In the genomic region with DNA sequence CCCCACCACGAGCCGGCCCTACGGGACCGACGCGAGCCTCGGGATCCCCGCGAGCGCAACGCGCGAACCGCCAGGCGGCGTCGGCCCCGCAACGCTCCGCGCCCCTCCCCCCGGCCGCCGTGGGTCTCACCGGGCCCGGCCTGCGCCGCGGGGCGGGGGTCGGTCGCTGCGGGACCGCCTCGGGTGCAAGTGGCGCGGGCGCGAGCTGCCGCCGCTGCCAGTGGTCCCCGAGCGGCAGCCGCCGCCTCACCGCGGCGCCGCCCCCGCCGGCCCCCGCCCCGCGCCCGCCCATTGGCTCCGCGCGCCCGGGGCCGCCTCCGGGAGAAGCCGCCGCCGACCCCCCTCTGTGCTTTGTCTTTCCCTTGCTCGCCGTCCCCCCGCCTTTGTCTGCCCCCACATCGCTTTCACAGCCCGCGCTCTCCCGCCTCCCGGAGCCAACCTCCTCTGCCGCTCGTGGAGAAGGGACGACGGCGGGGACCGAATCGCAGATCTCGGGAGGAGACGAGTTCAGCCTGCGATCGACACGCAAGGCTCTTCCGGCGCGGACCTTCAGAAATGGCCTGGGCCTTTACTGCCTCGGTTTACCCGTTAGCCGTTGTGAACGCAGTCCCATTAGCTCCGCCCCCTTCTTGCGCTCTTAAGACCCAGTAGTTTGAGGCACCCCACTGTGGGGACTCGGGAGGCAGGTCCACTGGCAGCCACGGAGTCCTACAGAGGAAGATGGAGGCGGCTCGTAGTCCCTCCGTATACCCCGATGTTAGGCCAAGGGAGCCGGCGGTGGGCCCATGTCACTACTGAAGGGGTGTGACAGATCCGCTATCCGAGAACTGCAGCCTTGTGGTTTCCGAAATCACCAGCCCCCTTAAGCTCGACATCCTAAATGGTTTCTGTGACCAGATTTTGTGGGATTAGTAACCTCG, we compare ENCODE assay signal across 8 mouse cellular contexts. TPM values are rescaled to one million over a fixed set of nuclear protein-coding genes. Genes with fewer than 3 reads are reported as not detected.
DNase-seq lines count a peak whose midpoint lies in the region; ATAC-seq lines count a peak whose summit lies in the region.

No protein-coding gene starts in this region.

- peak overlapping the region; percentile 96 for H3K9ac ChIP-seq in embryonic facial prominence, embryonic 11.5 days (replicated peaks; ENCODE audit: low read length)
- H3K9ac ChIP-seq in limb, embryonic 15.5 days, result peak overlapping the region; percentile 90
- H3K9ac ChIP-seq in midbrain, embryonic 16.5 days (ENCODE audit: low read depth, low read length), result peak overlapping the region; percentile 96

- no peaks in the 10 kb centered on the region for H3K9me3 ChIP-seq in embryonic facial prominence, embryonic 11.5 days (replicated peaks; ENCODE audit: control insufficient read depth, low read length)
- no peaks in the 10 kb centered on the region for H3K9me3 ChIP-seq in heart, embryonic 10.5 days
- H3K9me3 ChIP-seq in limb, embryonic 15.5 days, result no peaks in the 10 kb centered on the region
- H3K9me3 ChIP-seq in midbrain, embryonic 16.5 days (replicated peaks; ENCODE audit: control insufficient read depth, low read length, poor library complexity, severe bottlenecking), result no peaks in the 10 kb centered on the region

- H3K36me3 ChIP-seq in embryonic facial prominence, embryonic 11.5 days (replicated peaks; ENCODE audit: control insufficient read depth, insufficient read depth, low read depth, low read length), result peaks cover 18% of the 10 kb centered on the region
- peaks cover 58% of the 10 kb centered on the region for H3K36me3 ChIP-seq in heart, embryonic 10.5 days
- peaks cover 51% of the 10 kb centered on the region for H3K36me3 ChIP-seq in limb, embryonic 15.5 days
- peaks cover 23% of the 10 kb centered on the region for H3K36me3 ChIP-seq in midbrain, embryonic 16.5 days (ENCODE audit: control insufficient read depth, insufficient read depth, low read length)

- peak overlapping the region; percentile 83 for H3K4me3 ChIP-seq in embryonic facial prominence, embryonic 11.5 days (ENCODE audit: low read depth, low read length)
- H3K4me3 ChIP-seq in heart, embryonic 10.5 days, result peak overlapping the region; percentile 90
- H3K4me3 ChIP-seq in limb, embryonic 15.5 days, result peak overlapping the region; percentile 78
- H3K4me3 ChIP-seq in midbrain, embryonic 16.5 days (ENCODE audit: low read depth, low read length), result peak overlapping the region; percentile 78

- H3K27me3 ChIP-seq in embryonic facial prominence, embryonic 11.5 days (ENCODE audit: control insufficient read depth, insufficient read depth, low read length), result no peaks in the 10 kb centered on the region
- no peaks in the 10 kb centered on the region for H3K27me3 ChIP-seq in heart, embryonic 10.5 days (ENCODE audit: insufficient read depth, poor library complexity, severe bottlenecking)
- no peaks in the 10 kb centered on the region for H3K27me3 ChIP-seq in limb, embryonic 15.5 days
- no peaks in the 10 kb centered on the region for H3K27me3 ChIP-seq in midbrain, embryonic 16.5 days (ENCODE audit: control insufficient read depth, insufficient read depth, low read depth, low read length)

- peak overlapping the region; percentile 96 for H3K4me2 ChIP-seq in embryonic facial prominence, embryonic 11.5 days (ENCODE audit: low read depth, low read length)
- H3K4me2 ChIP-seq in limb, embryonic 15.5 days, result peak overlapping the region; percentile 84
- peak overlapping the region; percentile 93 for H3K4me2 ChIP-seq in midbrain, embryonic 16.5 days (ENCODE audit: low read length)

- peak overlapping the region; percentile 99 for H3K27ac ChIP-seq in embryonic facial prominence, embryonic 11.5 days (replicated peaks; ENCODE audit: low read depth, low read length)
- H3K27ac ChIP-seq in heart, embryonic 10.5 days, result peak overlapping the region; percentile 97
- H3K27ac ChIP-seq in limb, embryonic 15.5 days, result peak overlapping the region; percentile 97
- H3K27ac ChIP-seq in midbrain, embryonic 16.5 days (ENCODE audit: low read length), result peak overlapping the region; percentile 98

- peaks cover 19% of the 10 kb centered on the region for H3K4me1 ChIP-seq in embryonic facial prominence, embryonic 11.5 days (ENCODE audit: control insufficient read depth, insufficient read depth, low read length)
- H3K4me1 ChIP-seq in heart, embryonic 10.5 days, result peaks cover 45% of the 10 kb centered on the region
- H3K4me1 ChIP-seq in limb, embryonic 15.5 days, result peaks cover 49% of the 10 kb centered on the region
- H3K4me1 ChIP-seq in midbrain, embryonic 16.5 days (ENCODE audit: control insufficient read depth, insufficient read depth, low read length), result peaks cover 26% of the 10 kb centered on the region

- under 1% methylated on average over 65 of the region's 106 CpGs for WGBS in embryonic facial prominence, embryonic 11.5 days
- under 1% methylated on average over 80 of the region's 106 CpGs for WGBS in heart, embryonic 10.5 days
- under 1% methylated on average over 69 of the region's 106 CpGs for WGBS in limb, embryonic 15.5 days
- WGBS in midbrain, embryonic 16.5 days, result under 1% methylated on average over 50 of the region's 106 CpGs

- peak; percentile 73 for DNase-seq in 416B (ENCODE audit: low read depth)
- DNase-seq in adrenal gland, postnatal 10 days, result peak; percentile 86
- peak; percentile 84 for DNase-seq in embryonic facial prominence, embryonic 11.5 days (ENCODE audit: low spot score)
- DNase-seq in heart, embryonic 10.5 days (ENCODE audit: low spot score), result peak; percentile 89
- peak; percentile 60 for DNase-seq in kidney, adult 9 months
- peak; percentile 56 to 68 for DNase-seq in spleen, postnatal 14 days (ENCODE audit: low spot score in 2 of 2)

- ATAC-seq in embryonic facial prominence, embryonic 11.5 days (replicated peaks; ENCODE audit: insufficient number of reproducible peaks, low FRiP score, low TSS enrichment, low read depth), result peak; percentile 53
- peak; percentile 36; the same call in 1 of the 2 replicates for ATAC-seq in limb, embryonic 15.5 days (ENCODE audit: insufficient number of reproducible peaks, low FRiP score, low TSS enrichment, low read depth)
- peak; percentile 69 for ATAC-seq in midbrain, embryonic 16.5 days

RNA-seq across cellular contexts. Expression of a gene that starts 0.5 kb away (rescaled TPM):
- total RNA-seq in adrenal gland, postnatal 10 days (2021), result not detected
- polyA plus RNA-seq in embryonic facial prominence, embryonic 11.5 days (2014; fragmentation: Nextera tagmentation; extraction: Ambion mirVana), result 0.92 TPM in 1 of 2 replicates, not detected in the other
- not detected in 2 replicates for polyA plus RNA-seq in heart, embryonic 10.5 days (2016; fragmentation: Nextera tagmentation; extraction: Ambion mirVana)
- polyA plus RNA-seq in limb, embryonic 15.5 days (2015; fragmentation: Nextera tagmentation; extraction: Ambion mirVana), result 0.84 TPM in 1 of 2 replicates, not detected in the other
- polyA plus RNA-seq in midbrain, embryonic 16.5 days (2015; fragmentation: Nextera tagmentation; extraction: Ambion mirVana), result not detected in 2 replicates

RNA-seq across cellular contexts. Expression of a gene that starts 0.5 kb away (rescaled TPM):
- total RNA-seq in adrenal gland, postnatal 10 days (2021), result 10 to 100 TPM; 40.4 to 43.1 TPM
- polyA plus RNA-seq in embryonic facial prominence, embryonic 11.5 days (2014; fragmentation: Nextera tagmentation; extraction: Ambion mirVana), result 431 and 442 TPM in 2 replicates
- polyA plus RNA-seq in heart, embryonic 10.5 days (2016; fragmentation: Nextera tagmentation; extraction: Ambion mirVana), result 172 and 261 TPM in 2 replicates
- polyA plus RNA-seq in limb, embryonic 15.5 days (2015; fragmentation: Nextera tagmentation; extraction: Ambion mirVana), result 202 and 221 TPM in 2 replicates
- polyA plus RNA-seq in midbrain, embryonic 16.5 days (2015; fragmentation: Nextera tagmentation; extraction: Ambion mirVana), result 143 and 158 TPM in 2 replicates

RNA-seq across cellular contexts. Expression of a gene that starts 41.8 kb away (rescaled TPM):
- total RNA-seq in adrenal gland, postnatal 10 days (2021), result 10 to 100 TPM; 12.1 to 16.1 TPM
- 33.4 and 35.8 TPM in 2 replicates for polyA plus RNA-seq in embryonic facial prominence, embryonic 11.5 days (2014; fragmentation: Nextera tagmentation; extraction: Ambion mirVana)
- 26.4 and 27.4 TPM in 2 replicates for polyA plus RNA-seq in heart, embryonic 10.5 days (2016; fragmentation: Nextera tagmentation; extraction: Ambion mirVana)
- polyA plus RNA-seq in limb, embryonic 15.5 days (2015; fragmentation: Nextera tagmentation; extraction: Ambion mirVana), result 23.2 and 24.4 TPM in 2 replicates
- 25.1 and 28.2 TPM in 2 replicates for polyA plus RNA-seq in midbrain, embryonic 16.5 days (2015; fragmentation: Nextera tagmentation; extraction: Ambion mirVana)

RNA-seq across cellular contexts. Expression of a gene that starts 56.0 kb away (rescaled TPM):
- total RNA-seq in adrenal gland, postnatal 10 days (2021), result 10 to 100 TPM; 75.9 to 86.3 TPM
- polyA plus RNA-seq in embryonic facial prominence, embryonic 11.5 days (2014; fragmentation: Nextera tagmentation; extraction: Ambion mirVana), result 65.3 and 70.5 TPM in 2 replicates
- 85.0 and 91.2 TPM in 2 replicates for polyA plus RNA-seq in heart, embryonic 10.5 days (2016; fragmentation: Nextera tagmentation; extraction: Ambion mirVana)
- 83.6 and 89.9 TPM in 2 replicates for polyA plus RNA-seq in limb, embryonic 15.5 days (2015; fragmentation: Nextera tagmentation; extraction: Ambion mirVana)
- 115 and 131 TPM in 2 replicates for polyA plus RNA-seq in midbrain, embryonic 16.5 days (2015; fragmentation: Nextera tagmentation; extraction: Ambion mirVana)

RNA-seq across cellular contexts. Expression of a gene that starts 56.5 kb away (rescaled TPM):
- 10 to 100 TPM; 49.0 to 54.0 TPM for total RNA-seq in adrenal gland, postnatal 10 days (2021)
- polyA plus RNA-seq in embryonic facial prominence, embryonic 11.5 days (2014; fragmentation: Nextera tagmentation; extraction: Ambion mirVana), result 95.4 and 102 TPM in 2 replicates
- 63.7 and 70.3 TPM in 2 replicates for polyA plus RNA-seq in heart, embryonic 10.5 days (2016; fragmentation: Nextera tagmentation; extraction: Ambion mirVana)
- polyA plus RNA-seq in limb, embryonic 15.5 days (2015; fragmentation: Nextera tagmentation; extraction: Ambion mirVana), result 68.9 and 74.0 TPM in 2 replicates
- 92.1 and 95.0 TPM in 2 replicates for polyA plus RNA-seq in midbrain, embryonic 16.5 days (2015; fragmentation: Nextera tagmentation; extraction: Ambion mirVana)

Comparison
In these comparisons a context has a peak if more than half of its experiments do, and no peak if none do; other contexts are left out.
1. Peak in every context shown above with its lines: DNase-seq, ATAC-seq, H3K4me3 ChIP-seq and H3K27ac ChIP-seq.